Mouse (Mus musculus) MEL (cell line): ENCODE data around the gene Klhdc3.

Source experiments
- CHD1 ChIP-seq: IDR thresholded peaks from 2 replicates; pipeline ENCODE4 v1.6.1; 2012; ENCODE audit warnings: low read depth, mild to moderate bottlenecking, inconsistent platforms, low read length, improper control_type of control experiment
- CTCF ChIP-seq, 3 experiments: IDR thresholded peaks in 2 of 3; conservative IDR thresholded peaks in 1 of 3; 2 replicates each; pipeline ENCODE4 v1.5.1; 2011 to 2012; ENCODE audit warnings: low read length in 3 of 3, low read depth in 2 of 3, mild to moderate bottlenecking in 2 of 3, improper control_type of control experiment in 1 of 3, inconsistent platforms in 1 of 3, mixed read lengths in 1 of 3, moderate library complexity in 1 of 3; ENCODE audit not compliant: control insufficient read depth in 1 of 3, insufficient read depth in 1 of 3, poor library complexity in 1 of 3, severe bottlenecking in 1 of 3
- E2F4 ChIP-seq: IDR thresholded peaks from 2 replicates; pipeline ENCODE4 v1.6.1; 2011; ENCODE audit warnings: low read depth, low read length, improper control_type of control experiment, borderline replicate concordance
- GABPA ChIP-seq: IDR thresholded peaks from 2 replicates; pipeline ENCODE4 v1.6.1; 2012; ENCODE audit warnings: low read depth, mild to moderate bottlenecking, inconsistent platforms, low read length, improper control_type of control experiment, moderate library complexity
- JUND ChIP-seq: IDR thresholded peaks from 2 replicates; pipeline ENCODE4 v1.6.1; 2011; ENCODE audit warnings: low read depth, mild to moderate bottlenecking, improper control_type of control experiment, low read length
- MYC ChIP-seq: IDR thresholded peaks from 2 replicates; pipeline ENCODE4 v1.6.1; 2011; ENCODE audit warnings: low read depth, mild to moderate bottlenecking, low read length, improper control_type of control experiment, moderate library complexity
- NRF1 ChIP-seq: IDR thresholded peaks from 2 replicates; pipeline ENCODE4 v1.6.1; 2014; ENCODE audit warnings: low read depth, mild to moderate bottlenecking, inconsistent platforms, low read length, improper control_type of control experiment, moderate library complexity; ENCODE audit not compliant: poor library complexity, insufficient read depth, severe bottlenecking
- POLR2A ChIP-seq, 2 experiments: IDR thresholded peaks; 2 replicates each; pipeline ENCODE4 v1.6.1; 2011 to 2012; ENCODE audit warnings: low read length in 2 of 2, mild to moderate bottlenecking in 2 of 2, control low read depth in 1 of 2, improper control_type of control experiment in 1 of 2, low read depth in 1 of 2, moderate library complexity in 1 of 2; ENCODE audit not compliant: control insufficient read depth in 1 of 2, insufficient read depth in 1 of 2, poor library complexity in 1 of 2
- POLR2AphosphoS5 ChIP-seq: IDR thresholded peaks from 2 replicates; pipeline ENCODE4 v1.6.1; 2012; ENCODE audit warnings: low read depth, borderline replicate concordance, mild to moderate bottlenecking, inconsistent platforms, low read length, moderate library complexity, mixed read lengths
- USF2 ChIP-seq, 2 experiments: IDR thresholded peaks; 2 replicates each; pipeline ENCODE4 v1.6.1; 2011 to 2012; ENCODE audit warnings: improper control_type of control experiment in 2 of 2, low read length in 2 of 2, borderline replicate concordance in 1 of 2, inconsistent platforms in 1 of 2, low read depth in 1 of 2, mild to moderate bottlenecking in 1 of 2; ENCODE audit not compliant: insufficient read depth in 1 of 2
- ZKSCAN1 ChIP-seq: IDR thresholded peaks from 2 replicates; pipeline ENCODE4 v1.6.1; 2012; ENCODE audit warnings: low read depth, mild to moderate bottlenecking, inconsistent platforms, low read length, improper control_type of control experiment, moderate library complexity

- TF ChIP-seq POLR2A (IDR thresholded peaks at IDR 0.05; ENCODE audit: control insufficient read depth in 1 of 2, insufficient read depth in 1 of 2, low read depth in 1 of 2, low read length in 2 of 2, poor library complexity in 1 of 2), result no peak
- TF ChIP-seq JUND, result no peak
- no peak for TF ChIP-seq E2F4
- TF ChIP-seq USF2 (IDR thresholded peaks at IDR 0.05; ENCODE audit: borderline replicate concordance in 1 of 2, insufficient read depth in 1 of 2, low read depth in 1 of 2, low read length in 2 of 2), result no peak
- no peak for TF ChIP-seq ZKSCAN1
- no peak for TF ChIP-seq CHD1
- TF ChIP-seq POLR2AphosphoS5, result no peak
- no peak for TF ChIP-seq NRF1
- TF ChIP-seq GABPA, result no peak
- TF ChIP-seq MYC, result no peak
- TF ChIP-seq CTCF (IDR thresholded peaks at IDR 0.05 in 2 of 3, conservative IDR thresholded peaks at IDR 0.05 in 1 of 3; ENCODE audit: control insufficient read depth in 1 of 3, insufficient read depth in 1 of 3, low read depth in 2 of 3, low read length in 3 of 3, poor library complexity in 1 of 3, severe bottlenecking in 1 of 3), result no peak
These were observed 52.3 kb downstream of the Klhdc3 start for GRCm38 (mm10) chr17:46628471-46628790.
